Mouse (Mus musculus): Measurements from ENCODE around the gene Dgki. TPM values are rescaled to one million over a fixed set of nuclear protein-coding genes. Genes with fewer than 3 reads are reported as not detected.

Gene Dgki
- total and polyA plus RNA-seq, 3 experiments: not detected

GRCm38 (mm10) chr6:37236893-37237292, 63.1 kb downstream of the Dgki start:
- Histone ChIP-seq H3K9me3 (replicated peaks; ENCODE audit: insufficient read depth, low read length) (no peaks in the 10 kb centered on the region), H3K79me2 (ENCODE audit: control insufficient read depth, insufficient read depth, low read length, poor library complexity) (no peaks in the 10 kb centered on the region), H3K4me1 (ENCODE audit: control insufficient read depth in 1 of 2, insufficient read depth in 2 of 2, low read length in 2 of 2) (no peaks in the 10 kb centered on the region), H3K36me3 (ENCODE audit: control insufficient read depth in 1 of 2, insufficient read depth in 2 of 2, low read length in 2 of 2) (no peaks in the 10 kb centered on the region), H3K27ac (ENCODE audit: control insufficient read depth, low read depth, low read length) (no peak overlapping the region), H3K27me3 (ENCODE audit: control insufficient read depth in 1 of 2, insufficient read depth in 2 of 2, low read length in 2 of 2) (no peaks in the 10 kb centered on the region), H3K4me3 (ENCODE audit: control insufficient read depth in 1 of 2, insufficient read depth in 1 of 2, low read depth in 2 of 2, low read length in 2 of 2) (no peak overlapping the region), H3K9ac (ENCODE audit: control insufficient read depth, low read depth, low read length, poor library complexity, severe bottlenecking) (no peak overlapping the region)
- TF ChIP-seq E2F4 (IDR thresholded peaks at IDR 0.05; ENCODE audit: borderline replicate concordance, low read depth, low read length) (no peak), CTCF (IDR thresholded peaks at IDR 0.05 in 2 of 3, conservative IDR thresholded peaks at IDR 0.05 in 1 of 3; ENCODE audit: control insufficient read depth in 1 of 3, insufficient read depth in 1 of 3, low read depth in 2 of 3, low read length in 3 of 3, poor library complexity in 1 of 3, severe bottlenecking in 1 of 3) (no peak), MYC (IDR thresholded peaks at IDR 0.05; ENCODE audit: low read depth, low read length) (no peak), ETS1 (IDR thresholded peaks at IDR 0.05; ENCODE audit: low read depth, low read length) (no peak), MYB (IDR thresholded peaks at IDR 0.05; ENCODE audit: low read depth, low read length) (no peak), ELF1 (IDR thresholded peaks at IDR 0.05; ENCODE audit: low read depth, low read length) (no peak), USF2 (IDR thresholded peaks at IDR 0.05; ENCODE audit: borderline replicate concordance in 1 of 2, insufficient read depth in 1 of 2, low read depth in 1 of 2, low read length in 2 of 2) (no peak), EP300 (IDR thresholded peaks at IDR 0.05; ENCODE audit: low read depth in 1 of 2, low read length in 2 of 2) (no peak), NRF1 (IDR thresholded peaks at IDR 0.05; ENCODE audit: insufficient read depth, low read depth, low read length, poor library complexity, severe bottlenecking) (no peak), NELFE (IDR thresholded peaks at IDR 0.05; ENCODE audit: low read depth, low read length) (no peak), TBP (IDR thresholded peaks at IDR 0.05; ENCODE audit: low read depth, low read length) (no peak)
- DNase-seq (ENCODE audit: low read depth, low spot score): no peak

GRCm38 (mm10) chr6:37231148-37231547, 68.8 kb downstream of the Dgki start:
- TF ChIP-seq SMC3 (IDR thresholded peaks at IDR 0.05; ENCODE audit: low read depth, low read length) (no peak), NELFE (IDR thresholded peaks at IDR 0.05; ENCODE audit: low read depth, low read length) (no peak), ZKSCAN1 (IDR thresholded peaks at IDR 0.05; ENCODE audit: low read depth, low read length) (no peak), CTCF (IDR thresholded peaks at IDR 0.05 in 2 of 3, conservative IDR thresholded peaks at IDR 0.05 in 1 of 3; ENCODE audit: control insufficient read depth in 1 of 3, insufficient read depth in 1 of 3, low read depth in 2 of 3, low read length in 3 of 3, poor library complexity in 1 of 3, severe bottlenecking in 1 of 3) (no peak)
- H3K36me3 ChIP-seq (ENCODE audit: control insufficient read depth in 1 of 2, insufficient read depth in 2 of 2, low read length in 2 of 2): no peaks in the 10 kb centered on the region
- no peak for DNase-seq (ENCODE audit: low read depth, low spot score)
- H3K4me1 ChIP-seq (ENCODE audit: control insufficient read depth in 1 of 2, insufficient read depth in 2 of 2, low read length in 2 of 2): no peaks in the 10 kb centered on the region
- no peak overlapping the region for H3K27ac ChIP-seq (ENCODE audit: control insufficient read depth, low read depth, low read length)
- no peaks in the 10 kb centered on the region for H3K27me3 ChIP-seq (ENCODE audit: control insufficient read depth in 1 of 2, insufficient read depth in 2 of 2, low read length in 2 of 2)
- H3K4me3 ChIP-seq (ENCODE audit: control insufficient read depth in 1 of 2, insufficient read depth in 1 of 2, low read depth in 2 of 2, low read length in 2 of 2): no peak overlapping the region
- H3K9me3 ChIP-seq (replicated peaks; ENCODE audit: insufficient read depth, low read length): no peaks in the 10 kb centered on the region
- H3K79me2 ChIP-seq (ENCODE audit: control insufficient read depth, insufficient read depth, low read length, poor library complexity): no peaks in the 10 kb centered on the region
- H3K9ac ChIP-seq (ENCODE audit: control insufficient read depth, low read depth, low read length, poor library complexity, severe bottlenecking): no peak overlapping the region

- H3K9ac ChIP-seq (ENCODE audit: control insufficient read depth, low read depth, low read length, poor library complexity, severe bottlenecking): no peak overlapping the region
- no peak for TF ChIP-seq RCOR1 (IDR thresholded peaks at IDR 0.05; ENCODE audit: low read depth, low read length)
- no peak for TF ChIP-seq ZMIZ1 (IDR thresholded peaks at IDR 0.05; ENCODE audit: low read depth, low read length)
- TF ChIP-seq EP300 (IDR thresholded peaks at IDR 0.05; ENCODE audit: low read depth in 1 of 2, low read length in 2 of 2): no peak
- no peak for TF ChIP-seq TBP (IDR thresholded peaks at IDR 0.05; ENCODE audit: low read depth, low read length)
- no peak for TF ChIP-seq NELFE (IDR thresholded peaks at IDR 0.05; ENCODE audit: low read depth, low read length)
- TF ChIP-seq CHD2 (IDR thresholded peaks at IDR 0.05; ENCODE audit: low read length): no peak
- TF ChIP-seq SIN3A (IDR thresholded peaks at IDR 0.05; ENCODE audit: low read length): no peak
- no peaks in the 10 kb centered on the region for H3K79me2 ChIP-seq (ENCODE audit: control insufficient read depth, insufficient read depth, low read length, poor library complexity)
- no peaks in the 10 kb centered on the region for H3K9me3 ChIP-seq (replicated peaks; ENCODE audit: insufficient read depth, low read length)
- no peaks in the 10 kb centered on the region for H3K36me3 ChIP-seq (ENCODE audit: control insufficient read depth in 1 of 2, insufficient read depth in 2 of 2, low read length in 2 of 2)
- DNase-seq (ENCODE audit: low read depth, low spot score): no peak
- no peaks in the 10 kb centered on the region for H3K4me1 ChIP-seq (ENCODE audit: control insufficient read depth in 1 of 2, insufficient read depth in 2 of 2, low read length in 2 of 2)
- no peak overlapping the region for H3K27ac ChIP-seq (ENCODE audit: control insufficient read depth, low read depth, low read length)
- H3K27me3 ChIP-seq (ENCODE audit: control insufficient read depth in 1 of 2, insufficient read depth in 2 of 2, low read length in 2 of 2): no peaks in the 10 kb centered on the region
- H3K4me3 ChIP-seq (ENCODE audit: control insufficient read depth in 1 of 2, insufficient read depth in 1 of 2, low read depth in 2 of 2, low read length in 2 of 2): no peak overlapping the region
These were observed 77.0 kb downstream of the Dgki start for GRCm38 (mm10) chr6:37222947-37223510.
